Mouse (Mus musculus) embryo, embryonic 10 days (tissue): ENCODE results near the gene Zfp600.
"Not testable (repeated sequence)": the region's sequence is repeated elsewhere in the genome, so short reads cannot be mapped to it uniquely, and the experiment has no call there.

ENCODE experiments used
- DNase-seq: peaks from one replicate; pipeline ENCODE4 v3.0.0-alpha.2; 2015; ENCODE audit warnings: low spot score

Zfp600 gene

GRCm38 (mm10) chr4:146156524-146156923 lies at the start of gene Zfp600:
Gene Zfp600 (plus strand): TSS chr4:146156824.
- DNase-seq = not testable (repeated sequence)

DNA sequence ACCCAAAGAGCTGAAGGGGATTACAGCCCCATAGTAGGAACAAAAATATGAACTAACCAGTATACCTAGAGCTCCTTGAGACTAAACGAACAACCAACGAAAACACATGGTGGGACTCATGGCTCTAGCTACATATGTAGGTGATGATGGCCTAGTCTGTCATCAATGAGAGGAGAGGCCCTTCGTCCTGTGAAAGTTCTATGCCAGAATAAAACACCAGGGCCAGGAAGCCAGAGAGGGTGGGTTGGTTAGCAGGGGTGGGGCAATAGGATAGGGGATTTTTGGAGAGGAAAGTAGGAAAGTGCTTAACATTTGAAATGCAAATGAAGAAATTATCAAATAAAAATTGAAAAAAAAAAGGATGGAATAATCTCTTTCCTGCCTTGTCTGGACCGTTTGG lies 6.3 kb downstream of the Zfp600 start:
- not testable (repeated sequence) for DNase-seq

GRCm38 (mm10) chr4:146167202-146167832 lies 10.7 kb downstream of the Zfp600 start:
- not testable (repeated sequence) for DNase-seq

DNA sequence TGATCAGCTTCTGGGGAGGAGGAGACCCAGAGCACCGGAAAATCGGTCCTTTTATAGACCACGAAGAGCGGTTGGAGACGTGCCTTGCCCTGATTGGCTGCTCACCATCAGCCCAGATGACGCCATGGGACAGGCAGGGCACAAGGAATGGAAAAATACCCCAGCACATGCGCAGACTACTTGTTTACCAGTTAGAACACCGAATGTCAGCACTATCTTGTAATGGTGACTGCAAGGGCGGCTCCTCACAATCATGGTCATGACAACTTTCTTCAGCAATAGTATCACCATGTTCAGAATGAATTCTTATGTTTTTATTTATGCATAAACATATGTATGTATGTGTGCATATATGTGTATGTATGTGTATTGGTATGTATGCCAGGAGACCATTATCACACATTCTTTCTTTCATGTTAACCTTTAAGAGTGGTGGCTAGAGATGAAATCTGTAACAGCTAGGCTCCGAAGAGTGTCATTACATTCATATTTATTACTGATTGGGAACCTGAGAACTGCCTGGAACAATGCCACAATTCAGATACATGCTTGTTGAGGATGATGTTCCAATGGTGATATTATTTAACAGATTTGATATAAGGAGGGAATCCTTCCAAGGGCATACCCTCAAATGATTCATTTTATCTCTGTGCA lies 11.4 kb downstream of the Zfp600 start:
- not testable (repeated sequence) for DNase-seq

GRCm38 (mm10) chr4:146168730-146169215 lies 12.1 kb downstream of the Zfp600 start:
- DNase-seq = not testable (repeated sequence)

GRCm38 (mm10) chr4:146173378-146174226 lies 17.0 kb downstream of the Zfp600 start:
- not testable (repeated sequence) for DNase-seq

DNA sequence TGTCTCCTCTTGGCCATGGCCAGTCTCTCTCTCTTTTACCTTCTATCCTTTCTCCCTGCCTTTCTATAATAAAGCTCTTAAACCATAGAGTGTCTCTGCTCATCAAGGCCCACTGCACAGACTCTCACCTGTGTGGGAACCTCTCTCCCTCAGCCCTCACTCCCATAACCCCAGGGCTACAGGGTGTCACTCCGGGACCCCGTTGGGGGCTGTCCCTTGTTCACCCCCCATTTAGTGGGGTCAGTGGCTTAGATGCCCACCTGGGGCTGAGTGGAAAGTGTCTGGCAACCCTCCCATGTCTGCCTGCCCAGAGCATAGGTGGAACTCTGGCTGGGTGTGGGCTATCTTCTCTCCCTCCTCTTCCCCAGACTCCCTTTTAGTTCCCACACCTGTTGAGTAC lies 47.7 kb downstream of the Zfp600 start:
- not testable (repeated sequence) for DNase-seq

- not testable (repeated sequence) for DNase-seq
Observed at GRCm38 (mm10) chr4:146239252-146240244, 82.9 kb downstream of the Zfp600 start.

DNA sequence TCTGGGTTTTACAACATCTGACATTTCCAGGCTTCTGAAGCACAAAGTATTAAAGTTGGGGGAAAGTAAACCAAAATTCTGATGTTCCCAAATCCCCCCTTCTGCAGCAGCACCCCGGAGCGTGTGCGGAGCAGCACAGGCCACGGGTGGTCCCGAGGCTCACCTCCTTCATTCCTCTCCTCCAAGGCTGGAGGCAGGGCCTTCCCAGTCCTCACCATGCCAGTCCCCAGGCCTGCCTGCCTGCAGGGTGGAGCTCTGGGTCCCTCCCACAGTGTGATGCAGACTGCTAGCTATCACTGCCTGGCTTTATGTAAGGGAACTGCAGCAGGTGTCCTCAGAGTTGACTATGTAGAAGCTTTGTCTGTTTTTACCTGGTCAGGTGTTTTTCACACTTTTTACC lies 85.5 kb downstream of the Zfp600 start:
- not testable (repeated sequence) for DNase-seq
